Mouse (Mus musculus) adrenal gland, postnatal 25 days (tissue): ENCODE measurements at regions not wholly inside any gene's neighbourhood (a gene's known extent, or its start where the extent isn't known, plus 50 kb on each side); places are given as distances from the start of the nearest gene placed in this dataset.

Experiments used
- DNase-seq: peaks from one replicate; pipeline ENCODE4 v3.0.0; 2021; ENCODE audit warnings: mixed read lengths

DNA sequence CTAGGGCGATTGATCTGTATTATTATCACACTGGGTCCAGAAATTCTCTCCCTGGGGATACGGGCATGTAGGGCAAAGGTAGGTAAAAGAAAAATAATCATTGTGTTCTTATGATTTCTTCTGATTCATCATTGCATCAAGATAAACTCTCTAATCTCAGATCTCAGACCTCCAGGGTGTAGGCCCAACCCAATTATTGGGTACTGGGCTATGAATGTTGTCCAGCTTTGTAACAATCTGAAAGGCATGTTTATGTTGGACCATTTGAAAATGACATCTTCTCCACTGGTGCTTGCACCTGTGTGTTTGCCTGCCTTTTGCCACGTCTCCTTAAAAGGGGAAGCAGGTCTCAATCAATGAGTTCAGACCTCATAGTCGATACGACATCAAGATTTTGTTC is 95.4 kb upstream of the Egr2 start:
- DNase-seq = no peak

DNA sequence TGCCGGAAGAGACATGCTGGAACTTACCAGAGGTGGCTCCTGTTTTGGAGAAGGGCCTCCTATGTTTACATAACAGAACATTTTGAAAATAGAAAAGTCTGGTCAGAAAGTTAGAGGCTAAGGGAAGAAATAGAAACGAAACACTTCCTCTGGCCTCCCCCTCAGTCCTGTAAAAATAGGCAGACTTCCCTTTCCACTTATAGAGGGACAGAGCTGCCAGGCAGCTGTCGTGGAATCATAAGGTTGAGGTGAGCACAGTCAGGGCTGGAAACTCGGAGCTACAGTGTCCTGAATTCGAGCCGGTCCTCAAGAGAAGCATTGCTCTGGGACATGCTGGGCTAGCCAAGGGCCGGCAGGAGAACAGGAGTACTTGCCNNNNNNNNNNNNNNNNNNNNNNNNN is 94.0 kb upstream of the Egr2 start:
- no peak for DNase-seq

- no peak for DNase-seq
Measured at GRCm38 (mm10) chr10:67448875-67449274, 86.4 kb upstream of the Egr2 start.

DNA sequence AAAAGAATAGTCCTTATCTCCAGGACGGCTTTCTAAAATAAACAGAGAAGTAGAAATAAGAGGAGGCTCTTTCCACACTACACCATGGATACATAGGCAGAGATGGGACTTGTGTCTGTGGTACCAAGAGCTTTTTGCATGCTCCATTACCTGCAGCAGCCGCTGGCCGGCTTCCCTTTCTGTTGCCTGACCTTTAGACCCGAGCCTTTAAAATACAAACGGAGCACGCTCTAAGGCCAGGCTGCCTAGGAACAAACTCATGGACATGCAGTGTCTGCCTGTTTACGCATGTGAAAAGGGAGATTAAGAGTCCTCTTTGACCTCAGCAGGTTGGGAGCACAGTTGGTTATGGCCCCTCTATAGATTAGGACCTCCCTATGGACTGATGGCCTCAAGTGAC is 81.1 kb upstream of the Egr2 start:
- no peak for DNase-seq

GRCm38 (mm10) chr10:67458447-67459272 is 76.6 kb upstream of the Egr2 start:
- no peak for DNase-seq

GRCm38 (mm10) chr10:67461321-67461720 is 74.0 kb upstream of the Egr2 start:
- peak; percentile 23 for DNase-seq

- DNase-seq = no peak
Measured at GRCm38 (mm10) chr10:67461862-67462261, 73.4 kb upstream of the Egr2 start.

GRCm38 (mm10) chr10:67468724-67469123 is 66.6 kb upstream of the Egr2 start:
- no peak for DNase-seq

DNA sequence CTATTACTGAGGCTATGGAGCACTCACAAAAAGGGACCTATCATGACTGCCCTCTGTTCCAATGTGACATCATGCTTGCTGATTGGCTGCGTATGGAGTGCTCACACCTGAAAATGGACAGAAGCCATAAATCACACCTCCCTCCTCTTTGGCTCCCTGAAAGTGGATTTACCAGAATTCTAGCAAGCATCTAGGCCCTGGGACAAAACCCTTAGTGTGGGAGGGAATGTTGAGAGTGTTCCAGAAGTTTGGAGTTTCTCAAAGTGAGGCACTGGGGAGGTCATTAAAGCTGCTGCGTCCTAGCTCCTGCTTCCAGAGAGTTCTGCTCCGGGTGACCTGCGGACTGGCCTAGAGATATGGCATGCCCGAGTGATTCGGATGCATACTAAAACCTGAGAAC is 62.3 kb upstream of the Egr2 start:
- DNase-seq = no peak

GRCm38 (mm10) chr10:67474336-67474735 is 60.9 kb upstream of the Egr2 start:
- DNase-seq = no peak

DNA sequence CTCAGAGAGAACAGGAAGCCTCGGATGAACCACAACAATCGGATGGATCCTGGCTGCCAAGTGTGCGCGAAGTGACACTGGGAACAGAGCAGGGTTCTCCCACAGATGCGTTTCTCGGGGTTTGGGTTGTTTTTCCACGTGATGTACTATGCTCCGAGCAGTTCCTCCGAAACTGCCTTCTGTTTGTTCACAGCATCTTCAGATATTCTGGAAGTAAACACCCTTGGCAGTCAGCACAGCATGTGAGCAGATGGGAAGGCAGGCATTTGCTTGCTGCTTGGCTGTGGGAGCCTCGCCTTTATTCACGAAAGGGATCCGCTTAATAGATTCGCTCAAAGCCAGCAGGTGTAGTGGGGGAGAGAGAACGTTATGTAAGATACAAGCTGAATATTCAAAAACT is 53.0 kb upstream of the Egr2 start:
- DNase-seq = no peak

- DNase-seq = no peak
Measured at GRCm38 (mm10) chr10:67483371-67483770, 51.9 kb upstream of the Egr2 start.

DNA sequence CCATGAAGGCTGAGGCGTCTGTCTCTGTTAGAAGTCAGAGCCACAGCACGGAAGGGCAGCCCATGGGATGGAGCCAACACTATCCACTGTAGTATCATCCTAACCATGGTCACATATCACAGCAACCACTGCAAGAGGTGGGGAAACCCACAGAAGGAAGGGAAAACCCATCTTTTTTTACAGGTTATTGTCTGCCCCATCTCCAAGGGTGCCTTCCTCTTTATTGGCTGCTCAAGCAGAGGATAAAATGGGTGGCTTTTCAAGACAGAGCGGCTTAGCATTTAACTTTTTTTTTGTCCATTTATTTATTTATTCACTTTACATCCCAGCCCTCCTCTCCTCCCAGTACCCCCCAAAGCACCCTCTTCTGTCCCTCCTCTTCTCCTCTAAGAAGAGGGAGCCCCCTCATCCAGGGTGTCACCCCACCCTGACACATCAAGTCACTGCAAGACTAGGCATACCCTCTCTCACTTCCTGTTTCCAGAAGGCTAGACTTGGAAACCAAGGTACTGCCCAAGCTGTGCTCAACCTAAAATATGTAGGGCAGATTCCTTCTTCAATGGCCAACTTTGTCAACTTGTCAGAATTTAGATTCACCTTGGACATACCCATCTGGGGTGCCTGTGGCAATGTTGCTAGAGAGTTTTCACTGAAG is 51.1 kb upstream of the Egr2 start:
- DNase-seq = no peak
